Mouse (Mus musculus): ENCODE measurements around the gene Stx3. TPM values are rescaled to one million over a fixed set of nuclear protein-coding genes. Genes with fewer than 3 reads are reported as not detected.

The Stx3 gene
- polyA plus RNA-seq (2014; fragmentation: Illumina TruSeq; extraction: RNeasy Lipid Tissue Mini Kit (QIAGEN cat#74804); ENCODE audit: low read depth, low replicate concordance), result 87.6 TPM

DNA sequence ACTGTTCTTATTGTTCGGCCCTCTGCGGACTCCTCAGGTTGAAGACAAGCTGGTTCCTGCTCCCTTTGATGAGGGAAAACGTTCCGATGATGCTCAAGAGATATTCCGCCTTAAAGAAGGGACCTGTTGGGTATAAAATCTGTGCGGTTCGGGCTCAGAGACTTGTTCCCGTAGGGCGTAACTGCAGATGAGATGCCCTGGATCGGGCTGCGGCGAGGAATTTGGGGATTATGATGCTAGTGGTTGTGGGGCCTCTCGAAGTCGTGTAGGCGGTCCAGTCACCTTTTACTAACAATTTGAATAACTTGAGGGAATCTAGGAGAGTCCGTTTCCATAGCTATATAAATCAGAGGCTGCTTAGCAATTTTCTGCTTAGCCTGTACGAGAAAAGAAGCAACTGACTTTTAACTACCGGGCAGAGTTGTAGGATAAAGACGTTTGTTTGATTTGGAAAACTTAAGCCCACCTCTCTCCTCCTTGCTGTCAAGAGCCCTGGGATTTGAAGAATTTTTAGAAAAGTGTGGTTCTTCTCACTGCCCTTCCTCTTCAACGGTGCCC, at the start of gene Stx3:
Stx3 (minus strand) TSS at position 261 of the 558 bp plus-strand sequence.

DNA sequence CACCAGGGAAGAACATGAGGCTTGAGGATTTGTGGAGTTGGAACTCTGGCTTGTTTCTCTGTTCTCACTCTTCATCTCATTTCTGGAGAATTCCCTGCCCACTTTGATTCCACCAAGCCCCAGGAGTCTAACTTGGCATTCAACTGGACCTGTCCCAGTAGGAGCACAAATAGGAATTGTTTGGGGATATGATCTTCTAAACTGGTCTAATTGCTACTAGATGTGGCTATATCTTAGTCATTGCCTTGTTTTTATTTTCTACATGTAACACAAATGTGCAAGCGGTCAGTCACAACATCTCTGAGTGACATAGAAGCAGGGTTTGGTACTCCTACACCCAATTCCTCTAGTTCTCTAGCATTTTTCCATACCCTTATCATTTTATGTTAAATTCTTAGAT, 41.8 kb upstream of the Stx3 start, which contains the start of gene Olfr1418:
Olfr1418 (minus strand) TSS at position 101 of the 400 bp plus-strand sequence.

DNA sequence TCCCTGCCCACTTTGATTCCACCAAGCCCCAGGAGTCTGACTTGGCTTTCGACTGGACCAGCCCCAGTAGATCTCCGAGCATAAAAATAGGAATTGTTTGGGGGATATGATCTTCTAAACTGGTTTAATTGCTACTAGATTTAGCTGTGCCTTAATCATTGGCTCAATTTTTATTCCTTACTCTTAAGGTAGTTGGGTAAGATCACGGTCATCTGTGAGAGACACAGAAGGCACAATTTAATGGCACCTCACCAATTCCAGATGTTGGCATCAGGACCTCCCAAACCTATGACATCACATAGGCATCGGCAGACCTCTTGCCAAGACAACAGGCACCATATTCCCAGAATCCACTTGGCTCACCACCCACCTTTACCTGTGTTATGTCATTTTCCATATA, 19.9 kb upstream of the Stx3 start, which contains the start of gene Olfr1417:
Olfr1417 (minus strand) TSS at position 101 of the 400 bp plus-strand sequence.

DNA sequence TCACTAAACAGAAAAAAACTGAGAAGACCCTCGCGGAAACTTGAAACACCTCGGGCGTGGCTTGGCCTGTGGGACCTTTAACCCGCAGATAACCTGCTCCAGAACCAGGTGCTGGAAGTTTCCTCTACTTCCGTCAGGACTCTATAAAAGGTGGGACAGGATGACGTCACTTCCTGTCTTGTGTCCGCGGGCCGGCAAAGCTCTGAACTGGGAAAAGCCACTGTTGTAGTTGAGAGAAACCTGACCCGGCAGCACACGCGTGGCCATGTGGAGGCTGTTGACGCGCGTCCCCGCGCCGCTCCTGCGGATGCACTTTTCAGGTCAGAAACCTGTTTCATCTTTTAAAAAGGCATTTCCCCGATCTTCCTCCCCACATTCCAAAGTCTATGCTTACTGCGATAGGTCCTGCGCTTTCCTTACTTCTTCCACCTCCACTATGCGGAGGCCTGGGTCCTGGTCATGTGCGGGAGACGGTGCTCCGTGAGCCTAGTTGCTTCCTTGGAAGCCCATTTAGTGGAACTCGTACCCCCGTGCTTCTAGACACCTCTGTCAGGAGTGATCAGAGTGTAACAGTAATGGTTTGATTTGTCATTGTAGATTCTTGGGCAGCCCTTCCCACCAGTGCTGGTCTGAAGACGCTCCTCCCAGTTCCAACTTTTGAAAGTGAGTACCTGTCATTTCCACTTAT, 48.9 kb downstream of the Stx3 start, which contains the start of gene Mrpl16:
Mrpl16 (plus strand) TSS at position 187 of the 688 bp plus-strand sequence.

DNA sequence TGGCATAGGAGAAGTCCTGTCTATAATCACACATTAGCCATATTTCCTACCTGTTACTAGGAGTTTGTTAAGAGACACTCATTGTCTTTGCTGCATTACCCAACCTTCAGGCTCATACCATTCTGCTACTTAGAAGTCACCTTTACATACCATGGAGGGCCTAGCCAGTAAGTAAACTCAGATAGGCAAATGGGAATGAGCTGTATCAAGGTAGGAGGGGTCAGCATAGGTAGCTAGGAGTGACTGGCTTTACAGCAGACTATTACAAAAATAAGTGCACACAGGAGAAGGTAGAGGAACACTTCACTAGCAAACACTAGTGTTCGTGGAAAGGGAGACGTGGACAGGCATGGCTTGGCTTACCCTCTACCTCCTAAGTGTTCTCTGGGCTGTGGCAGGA, 71.9 kb downstream of the Stx3 start, which contains the start of gene Gif:
Gif (plus strand) TSS at position 257 of the 400 bp plus-strand sequence.

Other genes with a start within 250 kb of the Stx3 start
- gene Ms4a6d, start 214.6 kb downstream of the Stx3 start, polyA plus RNA-seq (2014; fragmentation: Illumina TruSeq; extraction: RNeasy Lipid Tissue Mini Kit (QIAGEN cat#74804); ENCODE audit: low read depth, low replicate concordance), result 10.4 TPM
- gene Ms4a2, start 195.7 kb downstream of the Stx3 start, polyA plus RNA-seq (2014; fragmentation: Illumina TruSeq; extraction: RNeasy Lipid Tissue Mini Kit (QIAGEN cat#74804); ENCODE audit: low read depth, low replicate concordance), result 0.41 TPM
- not detected for gene Ms4a3, start 178.6 kb downstream of the Stx3 start, polyA plus RNA-seq (2014; fragmentation: Illumina TruSeq; extraction: RNeasy Lipid Tissue Mini Kit (QIAGEN cat#74804); ENCODE audit: low read depth, low replicate concordance)
- gene Oosp2, start 158.8 kb downstream of the Stx3 start, polyA plus RNA-seq (2014; fragmentation: Illumina TruSeq; extraction: RNeasy Lipid Tissue Mini Kit (QIAGEN cat#74804); ENCODE audit: low read depth, low replicate concordance), result not detected
- gene Oosp1, start 128.3 kb downstream of the Stx3 start, polyA plus RNA-seq (2014; fragmentation: Illumina TruSeq; extraction: RNeasy Lipid Tissue Mini Kit (QIAGEN cat#74804); ENCODE audit: low read depth, low replicate concordance), result 0.66 TPM
- not detected for gene Oosp3, start 122.3 kb downstream of the Stx3 start, polyA plus RNA-seq (2014; fragmentation: Illumina TruSeq; extraction: RNeasy Lipid Tissue Mini Kit (QIAGEN cat#74804); ENCODE audit: low read depth, low replicate concordance)
- not detected for gene Gif, start 71.8 kb downstream of the Stx3 start, polyA plus RNA-seq (2014; fragmentation: Illumina TruSeq; extraction: RNeasy Lipid Tissue Mini Kit (QIAGEN cat#74804); ENCODE audit: low read depth, low replicate concordance)
- 17.5 TPM for gene Mrpl16, start 49.0 kb downstream of the Stx3 start, polyA plus RNA-seq (2014; fragmentation: Illumina TruSeq; extraction: RNeasy Lipid Tissue Mini Kit (QIAGEN cat#74804); ENCODE audit: low read depth, low replicate concordance)
- gene Olfr1417, start 19.8 kb upstream of the Stx3 start, polyA plus RNA-seq (2014; fragmentation: Illumina TruSeq; extraction: RNeasy Lipid Tissue Mini Kit (QIAGEN cat#74804); ENCODE audit: low read depth, low replicate concordance), result not detected
- not detected for gene Olfr1418, start 41.7 kb upstream of the Stx3 start, polyA plus RNA-seq (2014; fragmentation: Illumina TruSeq; extraction: RNeasy Lipid Tissue Mini Kit (QIAGEN cat#74804); ENCODE audit: low read depth, low replicate concordance)
- gene Olfr1419, start 55.7 kb upstream of the Stx3 start, polyA plus RNA-seq (2014; fragmentation: Illumina TruSeq; extraction: RNeasy Lipid Tissue Mini Kit (QIAGEN cat#74804); ENCODE audit: low read depth, low replicate concordance), result not detected
- gene Olfr1420, start 67.2 kb upstream of the Stx3 start, polyA plus RNA-seq (2014; fragmentation: Illumina TruSeq; extraction: RNeasy Lipid Tissue Mini Kit (QIAGEN cat#74804); ENCODE audit: low read depth, low replicate concordance), result not detected
- 35.1 TPM for gene Patl1, start 93.0 kb upstream of the Stx3 start, polyA plus RNA-seq (2014; fragmentation: Illumina TruSeq; extraction: RNeasy Lipid Tissue Mini Kit (QIAGEN cat#74804); ENCODE audit: low read depth, low replicate concordance)
- gene Osbp, start 146.5 kb upstream of the Stx3 start, polyA plus RNA-seq (2014; fragmentation: Illumina TruSeq; extraction: RNeasy Lipid Tissue Mini Kit (QIAGEN cat#74804); ENCODE audit: low read depth, low replicate concordance), result 38.0 TPM
- gene Olfr1423, start 221.9 kb upstream of the Stx3 start, polyA plus RNA-seq (2014; fragmentation: Illumina TruSeq; extraction: RNeasy Lipid Tissue Mini Kit (QIAGEN cat#74804); ENCODE audit: low read depth, low replicate concordance), result not detected
- gene Olfr1424, start 243.3 kb upstream of the Stx3 start, polyA plus RNA-seq (2014; fragmentation: Illumina TruSeq; extraction: RNeasy Lipid Tissue Mini Kit (QIAGEN cat#74804); ENCODE audit: low read depth, low replicate concordance), result not detected